Mouse (Mus musculus): ENCODE results near the gene Myo15b.
"Not testable (repeated sequence)": the region's sequence is repeated elsewhere in the genome, so short reads cannot be mapped to it uniquely, and the experiment has no call there.

The Myo15b gene

GRCm38 (mm10) chr11:115830550-115831325 is 27.5 kb upstream of the Myo15b start:
- DNase-seq (ENCODE audit: low read depth, low spot score): no peak

GRCm38 (mm10) chr11:115831518-115831917 is 26.7 kb upstream of the Myo15b start:
- DNase-seq (ENCODE audit: low read depth, low spot score): no peak

- DNase-seq (ENCODE audit: low read depth, low spot score): no peak
Measured at GRCm38 (mm10) chr11:115832064-115832463, 26.1 kb upstream of the Myo15b start.

GRCm38 (mm10) chr11:115832523-115832922 is 25.7 kb upstream of the Myo15b start:
- no peak for DNase-seq (ENCODE audit: low read depth, low spot score)

- DNase-seq (ENCODE audit: low read depth, low spot score): no peak
Measured at GRCm38 (mm10) chr11:115833021-115833513, 25.1 kb upstream of the Myo15b start.

GRCm38 (mm10) chr11:115834033-115834432 is 24.2 kb upstream of the Myo15b start:
- DNase-seq (ENCODE audit: low read depth, low spot score): no peak

- DNase-seq (ENCODE audit: low read depth, low spot score): no peak
Measured at GRCm38 (mm10) chr11:115836656-115837395, 21.4 kb upstream of the Myo15b start.

- DNase-seq (ENCODE audit: low read depth, low spot score): no peak
Measured at GRCm38 (mm10) chr11:115837606-115838345, 20.4 kb upstream of the Myo15b start.

- DNase-seq (ENCODE audit: low read depth, low spot score): no peak
Measured at GRCm38 (mm10) chr11:115838895-115839311, 19.3 kb upstream of the Myo15b start.

- no peak for DNase-seq (ENCODE audit: low read depth, low spot score)
Measured at GRCm38 (mm10) chr11:115839732-115840131, 18.5 kb upstream of the Myo15b start.

- DNase-seq (ENCODE audit: low read depth, low spot score): no peak
Measured at GRCm38 (mm10) chr11:115841044-115841443, 17.2 kb upstream of the Myo15b start.

GRCm38 (mm10) chr11:115841961-115842550 is 16.1 kb upstream of the Myo15b start:
- DNase-seq (ENCODE audit: low read depth, low spot score): no peak

- DNase-seq (ENCODE audit: low read depth, low spot score): no peak
Measured at GRCm38 (mm10) chr11:115843141-115843890, 14.9 kb upstream of the Myo15b start.

GRCm38 (mm10) chr11:115843891-115844239 is 14.3 kb upstream of the Myo15b start:
- no peak for DNase-seq (ENCODE audit: low read depth, low spot score)

GRCm38 (mm10) chr11:115844240-115844639 is 14.0 kb upstream of the Myo15b start:
- DNase-seq (ENCODE audit: low read depth, low spot score): no peak

- no peak for DNase-seq (ENCODE audit: low read depth, low spot score)
Measured at GRCm38 (mm10) chr11:115845819-115846218, 12.4 kb upstream of the Myo15b start.

- no peak for DNase-seq (ENCODE audit: low read depth, low spot score)
Measured at GRCm38 (mm10) chr11:115854674-115855073, 3.5 kb upstream of the Myo15b start.

- not testable (repeated sequence) for DNase-seq (ENCODE audit: low read depth, low spot score)
Measured at GRCm38 (mm10) chr11:115857146-115857545, 1.1 kb upstream of the Myo15b start.

GRCm38 (mm10) chr11:115857936-115858335 is 270 bp upstream of the Myo15b start:
- DNase-seq (ENCODE audit: low read depth, low spot score): no peak

- DNase-seq (ENCODE audit: low read depth, low spot score): peak; percentile 95
Measured at GRCm38 (mm10) chr11:115859143-115859945, 1.1 kb downstream of the Myo15b start.

All from WW6 (cell line).